Mouse (Mus musculus): ENCODE data around the gene Rora. TPM values are rescaled to one million over a fixed set of nuclear protein-coding genes. Genes with fewer than 3 reads are reported as not detected.

The Rora gene
- polyA plus RNA-seq, 1 experiment from 2014 or later, result 5.0 TPM

- H3K9me3 ChIP-seq, result no peaks in the 10 kb centered on the region
- no peak for DNase-seq (ENCODE audit: low spot score)
- H3K4me1 ChIP-seq, result no peaks in the 10 kb centered on the region
- H3K36me3 ChIP-seq, result no peaks in the 10 kb centered on the region
- WGBS, result 89% methylated on average over 6 of the region's 6 CpGs
- no peak overlapping the region for H3K27ac ChIP-seq
- no peak overlapping the region for H3K4me3 ChIP-seq
- no peaks in the 10 kb centered on the region for H3K27me3 ChIP-seq (ENCODE audit: insufficient read depth, poor library complexity, severe bottlenecking)
Measured at GRCm38 (mm10) chr9:68926406-68926805, 272.8 kb downstream of the Rora start.

- no peak for DNase-seq (ENCODE audit: low spot score)
- no peak overlapping the region for H3K4me3 ChIP-seq
- H3K27ac ChIP-seq, result no peak overlapping the region
- no peaks in the 10 kb centered on the region for H3K36me3 ChIP-seq
- WGBS, result 46% methylated on average over 3 of the region's 3 CpGs
- no peaks in the 10 kb centered on the region for H3K27me3 ChIP-seq (ENCODE audit: insufficient read depth, poor library complexity, severe bottlenecking)
- H3K4me1 ChIP-seq, result no peaks in the 10 kb centered on the region
- no peaks in the 10 kb centered on the region for H3K9me3 ChIP-seq
Measured at GRCm38 (mm10) chr9:68933159-68933558, 279.6 kb downstream of the Rora start.

GRCm38 (mm10) chr9:68934238-68934637, 280.7 kb downstream of the Rora start:
- no peaks in the 10 kb centered on the region for H3K27me3 ChIP-seq (ENCODE audit: insufficient read depth, poor library complexity, severe bottlenecking)
- H3K4me3 ChIP-seq, result no peak overlapping the region
- no peaks in the 10 kb centered on the region for H3K9me3 ChIP-seq
- no peak overlapping the region for H3K27ac ChIP-seq
- DNase-seq (ENCODE audit: low spot score), result no peak
- WGBS, result 89% methylated on average over 4 of the region's 4 CpGs
- H3K4me1 ChIP-seq, result no peaks in the 10 kb centered on the region
- H3K36me3 ChIP-seq, result no peaks in the 10 kb centered on the region

GRCm38 (mm10) chr9:68935611-68936010, 282.0 kb downstream of the Rora start:
- H3K36me3 ChIP-seq, result no peaks in the 10 kb centered on the region
- H3K4me1 ChIP-seq, result no peaks in the 10 kb centered on the region
- WGBS, result 90% methylated on average over 11 of the region's 11 CpGs
- H3K4me3 ChIP-seq, result no peak overlapping the region
- H3K9me3 ChIP-seq, result no peaks in the 10 kb centered on the region
- H3K27me3 ChIP-seq (ENCODE audit: insufficient read depth, poor library complexity, severe bottlenecking), result no peaks in the 10 kb centered on the region
- H3K27ac ChIP-seq, result no peak overlapping the region
- DNase-seq (ENCODE audit: low spot score), result no peak

- H3K36me3 ChIP-seq, result no peaks in the 10 kb centered on the region
- no peaks in the 10 kb centered on the region for H3K4me1 ChIP-seq
- H3K27me3 ChIP-seq (ENCODE audit: insufficient read depth, poor library complexity, severe bottlenecking), result no peaks in the 10 kb centered on the region; the same call in 1 of the 2 replicates
- 82% methylated on average over 7 of the region's 7 CpGs for WGBS
- no peaks in the 10 kb centered on the region for H3K9me3 ChIP-seq
- no peak overlapping the region for H3K4me3 ChIP-seq
- DNase-seq (ENCODE audit: low spot score), result no peak
- H3K27ac ChIP-seq, result no peak overlapping the region
Measured at GRCm38 (mm10) chr9:68941037-68941436, 287.5 kb downstream of the Rora start.

GRCm38 (mm10) chr9:68942595-68943011, 289.0 kb downstream of the Rora start:
- no peak overlapping the region for H3K4me3 ChIP-seq
- DNase-seq (ENCODE audit: low spot score), result no peak
- no peak overlapping the region for H3K27ac ChIP-seq
- H3K27me3 ChIP-seq (ENCODE audit: insufficient read depth, poor library complexity, severe bottlenecking), result no peaks in the 10 kb centered on the region; the same call in 1 of the 2 replicates
- WGBS, result 69% methylated on average over 4 of the region's 4 CpGs
- H3K36me3 ChIP-seq, result no peaks in the 10 kb centered on the region
- no peaks in the 10 kb centered on the region for H3K9me3 ChIP-seq
- peaks cover 7% of the 10 kb centered on the region; the same call in 1 of the 2 replicates for H3K4me1 ChIP-seq

GRCm38 (mm10) chr9:68944026-68944425, 290.4 kb downstream of the Rora start:
- 89% methylated on average over 3 of the region's 3 CpGs for WGBS
- Histone ChIP-seq H3K36me3 (no peaks in the 10 kb centered on the region), H3K4me3 (no peak overlapping the region), H3K4me1 (peaks cover 7% of the 10 kb centered on the region; the same call in 1 of the 2 replicates), H3K27ac (no peak overlapping the region), H3K9me3 (no peaks in the 10 kb centered on the region), H3K27me3 (ENCODE audit: insufficient read depth, poor library complexity, severe bottlenecking) (no peaks in the 10 kb centered on the region; the same call in 1 of the 2 replicates)
- no peak for DNase-seq (ENCODE audit: low spot score)

GRCm38 (mm10) chr9:68947707-68948106, 294.1 kb downstream of the Rora start:
- Histone ChIP-seq H3K9me3 (no peaks in the 10 kb centered on the region), H3K4me1 (peaks cover 7% of the 10 kb centered on the region; the same call in 1 of the 2 replicates), H3K4me3 (no peak overlapping the region), H3K36me3 (no peaks in the 10 kb centered on the region), H3K27me3 (ENCODE audit: insufficient read depth, poor library complexity, severe bottlenecking) (no peaks in the 10 kb centered on the region; the same call in 1 of the 2 replicates), H3K27ac (no peak overlapping the region)
- DNase-seq (ENCODE audit: low spot score), result no peak
- WGBS, result 50% methylated on average over 6 of the region's 6 CpGs

- Histone ChIP-seq H3K27ac (no peak overlapping the region), H3K36me3 (no peaks in the 10 kb centered on the region), H3K27me3 (ENCODE audit: insufficient read depth, poor library complexity, severe bottlenecking) (no peaks in the 10 kb centered on the region; the same call in 1 of the 2 replicates), H3K9me3 (no peaks in the 10 kb centered on the region), H3K4me3 (no peak overlapping the region), H3K4me1 (peaks cover 7% of the 10 kb centered on the region; the same call in 1 of the 2 replicates)
- 77% methylated on average over 3 of the region's 3 CpGs for WGBS
- DNase-seq (ENCODE audit: low spot score), result no peak
Measured at GRCm38 (mm10) chr9:68948141-68948540, 294.6 kb downstream of the Rora start.

GRCm38 (mm10) chr9:68956210-68956874, 302.8 kb downstream of the Rora start:
- H3K9me3 ChIP-seq, result no peaks in the 10 kb centered on the region

GRCm38 (mm10) chr9:68956938-68957573, 303.5 kb downstream of the Rora start:
- Histone ChIP-seq H3K9me3 (no peaks in the 10 kb centered on the region), H3K4me1 (no peaks in the 10 kb centered on the region), H3K36me3 (no peaks in the 10 kb centered on the region), H3K27me3 (ENCODE audit: insufficient read depth, poor library complexity, severe bottlenecking) (no peaks in the 10 kb centered on the region), H3K4me3 (no peak overlapping the region), H3K27ac (no peak overlapping the region)
- DNase-seq (ENCODE audit: low spot score), result no peak
- 55% methylated on average over 5 of the region's 5 CpGs for WGBS

More at GRCm38 (mm10) chr9:68956210-68956874, 302.8 kb downstream of the Rora start:
- no peaks in the 10 kb centered on the region for H3K27me3 ChIP-seq (ENCODE audit: insufficient read depth, poor library complexity, severe bottlenecking)
- DNase-seq (ENCODE audit: low spot score), result no peak
- 59% methylated on average over 12 of the region's 12 CpGs for WGBS
- H3K4me3 ChIP-seq, result no peak overlapping the region
- H3K27ac ChIP-seq, result no peak overlapping the region
- no peaks in the 10 kb centered on the region for H3K36me3 ChIP-seq
- no peaks in the 10 kb centered on the region for H3K4me1 ChIP-seq

- H3K9me3 ChIP-seq, result no peaks in the 10 kb centered on the region
- no peaks in the 10 kb centered on the region for H3K4me1 ChIP-seq
- H3K27me3 ChIP-seq (ENCODE audit: insufficient read depth, poor library complexity, severe bottlenecking), result no peaks in the 10 kb centered on the region
- H3K27ac ChIP-seq, result no peak overlapping the region
- 89% methylated on average over 3 of the region's 3 CpGs for WGBS
- H3K36me3 ChIP-seq, result no peaks in the 10 kb centered on the region
- no peak overlapping the region for H3K4me3 ChIP-seq
- DNase-seq (ENCODE audit: low spot score), result no peak
Measured at GRCm38 (mm10) chr9:68957793-68958192, 304.2 kb downstream of the Rora start.

GRCm38 (mm10) chr9:68958919-68959318, 305.3 kb downstream of the Rora start:
- Histone ChIP-seq H3K27ac (no peak overlapping the region), H3K36me3 (no peaks in the 10 kb centered on the region), H3K4me1 (no peaks in the 10 kb centered on the region), H3K9me3 (no peaks in the 10 kb centered on the region), H3K4me3 (no peak overlapping the region), H3K27me3 (ENCODE audit: insufficient read depth, poor library complexity, severe bottlenecking) (no peaks in the 10 kb centered on the region)
- 68% methylated on average over 5 of the region's 5 CpGs for WGBS
- DNase-seq (ENCODE audit: low spot score), result no peak
